Comparison of ENCODE assay signal across 19 mouse cellular contexts in the genomic region with DNA sequence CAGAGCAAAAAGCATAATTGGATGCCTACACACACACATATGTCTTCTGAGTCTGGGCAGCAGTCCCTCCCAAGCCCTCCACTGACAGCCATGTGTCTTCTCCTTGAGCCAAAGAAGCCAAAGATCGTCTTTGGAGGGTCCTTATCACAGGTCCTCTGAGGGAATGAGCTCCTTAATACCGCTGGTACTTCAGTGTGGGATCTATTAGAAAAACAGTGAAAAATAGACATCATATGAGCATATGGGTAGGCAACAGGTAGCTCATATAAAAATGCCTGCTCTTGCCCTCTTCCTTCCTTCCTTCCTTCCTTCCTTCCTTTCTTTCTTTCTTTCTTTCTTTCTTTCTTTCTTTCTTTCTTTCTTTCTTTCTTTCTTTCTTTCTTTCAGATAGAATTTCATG. TPM values are rescaled to one million over a fixed set of nuclear protein-coding genes. Genes with fewer than 3 reads are reported as not detected.
"Had no signal": no experiment of that assay in that cellular context is flagged by ENCODE, and none has a peak within 500 bp of the region (broad histone marks: within the 10 kb centered on the region; RNA-seq: fewer than 3 reads in every experiment).

No protein-coding gene starts in this region.

RNA-seq across cellular contexts. Expression of a gene that starts 1.3 kb away (rescaled TPM):
- polyA plus RNA-seq: macrophage had no signal

RNA-seq across cellular contexts. Expression of a gene that starts 2.2 kb away (rescaled TPM):
- total RNA-seq: liver, adult 2 months; megakaryocyte, adult 5-6 weeks; monocyte, adult 5-6 weeks had no signal
- polyA plus RNA-seq: intestine, postnatal 0 days; large intestine, adult 2 months; liver, adult 2 months; macrophage had no signal

RNA-seq across cellular contexts. Expression of a gene that starts 8.4 kb away (rescaled TPM):
- total RNA-seq: layer of hippocampus, adult 2 months; layer of hippocampus, postnatal 25 days; left cerebral cortex, adult 18-20 months; left cerebral cortex, postnatal 25 days; liver, adult 2 months; megakaryocyte, adult 5-6 weeks; monocyte, adult 5-6 weeks; neutrophil, adult 5-6 weeks had no signal
- polyA plus RNA-seq: kidney, adult 2 months; large intestine, adult 2 months; liver, adult 2 months; macrophage; myocyte had no signal

RNA-seq across cellular contexts. Expression of a gene that starts 11.7 kb away (rescaled TPM):
- polyA plus RNA-seq: macrophage, myocyte had no signal

RNA-seq across cellular contexts. Expression of a gene that starts 15.3 kb away (rescaled TPM):
- total RNA-seq: megakaryocyte, adult 5-6 weeks; monocyte, adult 5-6 weeks; neutrophil, adult 5-6 weeks had no signal
- polyA plus RNA-seq: kidney, embryonic 14.5 days; kidney, postnatal 0 days; large intestine, adult 2 months; limb, embryonic 10.5 days; liver, adult 2 months; macrophage; midbrain, embryonic 10.5 days; stomach, postnatal 0 days; thymus, adult 2 months had no signal
